Mouse (Mus musculus): ENCODE measurements at regions not wholly inside any gene's neighbourhood (a gene's known extent, or its start where the extent isn't known, plus 50 kb on each side); places are given as distances from the start of the nearest gene placed in this dataset.

DNA sequence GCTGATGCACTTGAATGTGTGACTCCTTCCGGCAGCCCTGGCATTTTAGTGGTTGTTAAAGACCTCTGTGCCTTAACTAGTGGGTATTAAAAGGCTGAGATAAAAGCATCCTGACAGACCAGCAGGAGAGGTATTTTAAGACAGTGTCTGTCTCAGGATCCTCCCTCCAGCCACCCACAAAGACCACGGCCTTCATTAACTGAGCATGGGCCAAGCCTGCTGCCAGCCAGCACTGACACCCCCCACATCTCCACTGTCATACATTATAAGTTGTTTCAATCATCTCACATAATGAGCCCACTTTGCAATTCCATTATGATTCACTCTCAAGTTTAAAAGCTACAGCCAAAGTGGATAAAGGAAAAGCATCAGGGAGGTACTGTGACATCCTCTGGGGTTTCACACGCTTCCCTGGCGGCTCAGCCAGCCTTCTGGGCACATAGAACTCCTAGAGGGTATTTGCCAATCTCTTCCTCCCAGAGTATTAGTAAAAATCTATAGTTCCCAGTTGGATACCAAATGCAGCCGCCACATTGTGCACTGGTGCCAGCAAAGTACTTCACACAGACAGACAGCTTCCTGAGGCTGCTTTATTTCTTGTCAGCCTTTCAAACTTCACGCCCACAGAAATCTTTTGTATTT lies 333.8 kb downstream of the Olfr1505 start:
- H3K36me3 ChIP-seq (ENCODE audit: control insufficient read depth, insufficient read depth, low read length), result no peaks in the 10 kb centered on the region
- WGBS, result 76% methylated on average over 6 of the region's 6 CpGs
- no peaks in the 10 kb centered on the region for H3K9me3 ChIP-seq (ENCODE audit: control insufficient read depth, low read length)
- no peak overlapping the region for H3K27ac ChIP-seq (ENCODE audit: low read length)
- H3K27me3 ChIP-seq (replicated peaks; ENCODE audit: control insufficient read depth, insufficient read depth, low read length), result 0 out of 2 replicates have a peak, but pooled peaks cover 2% of the 10 kb centered on the region
- H3K9ac ChIP-seq (ENCODE audit: low read depth, low read length), result no peak overlapping the region
- no peak overlapping the region for H3K4me2 ChIP-seq (ENCODE audit: low read depth, low read length)
- H3K4me3 ChIP-seq (ENCODE audit: low read length), result no peak overlapping the region
- ATAC-seq, result no peak
- H3K4me1 ChIP-seq (ENCODE audit: control insufficient read depth, insufficient read depth, low read length), result no peaks in the 10 kb centered on the region

DNA sequence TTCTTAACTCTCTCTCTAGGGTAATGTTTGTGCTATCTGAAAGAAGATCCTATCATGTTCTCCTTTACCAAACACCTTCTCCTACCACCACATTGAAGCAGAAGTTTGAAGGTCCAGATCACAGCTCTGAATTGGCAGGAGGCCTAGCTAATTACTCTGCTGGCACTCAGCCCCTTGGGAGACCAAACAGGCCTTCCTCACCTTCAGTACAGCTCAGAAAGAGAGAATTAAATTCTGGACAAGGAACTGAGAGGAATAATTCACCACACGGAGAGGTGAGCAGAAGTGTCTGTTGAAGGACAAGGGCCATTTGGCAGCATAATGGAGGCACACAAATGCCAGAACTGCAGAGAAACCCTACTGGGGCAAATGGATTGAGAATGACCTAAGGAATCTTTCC lies 334.6 kb downstream of the Olfr1505 start:
- no peak overlapping the region for H3K27ac ChIP-seq (ENCODE audit: low read length)
- no peaks in the 10 kb centered on the region for H3K4me1 ChIP-seq (ENCODE audit: control insufficient read depth, insufficient read depth, low read length)
- no peaks in the 10 kb centered on the region for H3K36me3 ChIP-seq (ENCODE audit: control insufficient read depth, insufficient read depth, low read length)
- no peak overlapping the region for H3K9ac ChIP-seq (ENCODE audit: low read depth, low read length)
- no peaks in the 10 kb centered on the region for H3K27me3 ChIP-seq (replicated peaks; ENCODE audit: control insufficient read depth, insufficient read depth, low read length)
- no peak overlapping the region for H3K4me3 ChIP-seq (ENCODE audit: low read length)
- no peak for ATAC-seq
- no peak overlapping the region for H3K4me2 ChIP-seq (ENCODE audit: low read depth, low read length)
- WGBS, result 68% methylated on average over 1 of the region's 1 CpGs
- no peaks in the 10 kb centered on the region for H3K9me3 ChIP-seq (ENCODE audit: control insufficient read depth, low read length)

DNA sequence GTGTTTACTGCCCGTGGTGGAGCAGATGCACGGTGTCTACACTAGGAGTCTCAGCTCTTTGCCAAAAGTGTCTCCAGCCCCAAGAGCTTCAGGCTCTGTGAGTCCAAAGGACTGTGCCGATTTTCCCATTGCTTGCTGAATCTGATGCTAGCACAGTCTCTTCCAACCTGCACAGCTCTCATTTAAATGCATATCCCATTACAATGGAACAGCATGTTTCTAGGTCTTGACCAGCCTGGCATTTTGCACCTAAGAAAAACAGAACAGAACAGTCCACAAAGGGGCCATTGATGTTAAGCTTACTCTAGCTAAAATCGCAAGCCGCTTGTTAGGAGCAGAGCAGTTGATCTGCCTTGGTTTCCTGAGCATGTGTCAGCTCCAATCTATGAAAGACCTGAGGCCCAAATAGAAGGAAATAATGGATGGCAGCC lies 339.2 kb downstream of the Tle4 start:
- Histone ChIP-seq H3K9ac (ENCODE audit: low read depth, low read length) (no peak overlapping the region), H3K27ac (ENCODE audit: low read length) (no peak overlapping the region), H3K4me3 (ENCODE audit: low read length) (no peak overlapping the region), H3K4me2 (ENCODE audit: low read depth, low read length) (no peak overlapping the region), H3K9me3 (ENCODE audit: control insufficient read depth, low read length) (no peaks in the 10 kb centered on the region), H3K27me3 (replicated peaks; ENCODE audit: control insufficient read depth, insufficient read depth, low read length) (no peaks in the 10 kb centered on the region), H3K4me1 (ENCODE audit: control insufficient read depth, insufficient read depth, low read length) (0 out of 2 replicates have a peak, but pooled peaks cover 4% of the 10 kb centered on the region), H3K36me3 (ENCODE audit: control insufficient read depth, insufficient read depth, low read length) (no peaks in the 10 kb centered on the region)
- 49% methylated on average over 5 of the region's 5 CpGs for WGBS
- ATAC-seq, result no peak; the same call in 1 of the 2 replicates

DNA sequence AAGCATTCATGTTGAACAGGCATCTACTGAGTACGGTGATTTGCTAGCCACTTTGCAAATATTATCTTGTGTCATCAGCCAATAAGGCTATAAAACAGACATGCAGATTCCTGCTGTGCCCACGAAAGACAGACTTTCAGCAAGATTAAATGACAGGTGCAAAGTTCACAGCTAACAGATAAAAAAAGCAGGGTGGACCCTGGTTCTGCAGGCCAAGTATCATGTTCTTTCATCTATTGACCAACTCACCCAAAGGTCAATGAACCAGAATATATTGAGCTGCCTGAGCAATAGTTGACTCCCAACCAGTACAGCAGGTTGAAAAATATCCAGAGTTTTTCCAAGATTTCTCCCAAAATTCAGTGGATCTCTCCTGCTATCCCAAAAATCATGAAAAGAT lies 338.6 kb downstream of the Tle4 start:
- Histone ChIP-seq H3K4me2 (ENCODE audit: low read depth, low read length) (no peak overlapping the region), H3K36me3 (ENCODE audit: control insufficient read depth, insufficient read depth, low read length) (no peaks in the 10 kb centered on the region), H3K9ac (ENCODE audit: low read depth, low read length) (no peak overlapping the region), H3K4me1 (ENCODE audit: control insufficient read depth, insufficient read depth, low read length) (0 out of 2 replicates have a peak, but pooled peaks cover 4% of the 10 kb centered on the region), H3K9me3 (ENCODE audit: control insufficient read depth, low read length) (no peaks in the 10 kb centered on the region), H3K27ac (ENCODE audit: low read length) (no peak overlapping the region), H3K4me3 (ENCODE audit: low read length) (no peak overlapping the region), H3K27me3 (replicated peaks; ENCODE audit: control insufficient read depth, insufficient read depth, low read length) (no peaks in the 10 kb centered on the region)
- WGBS, result 39% methylated on average over 2 of the region's 2 CpGs
- peak; percentile 96 for ATAC-seq

DNA sequence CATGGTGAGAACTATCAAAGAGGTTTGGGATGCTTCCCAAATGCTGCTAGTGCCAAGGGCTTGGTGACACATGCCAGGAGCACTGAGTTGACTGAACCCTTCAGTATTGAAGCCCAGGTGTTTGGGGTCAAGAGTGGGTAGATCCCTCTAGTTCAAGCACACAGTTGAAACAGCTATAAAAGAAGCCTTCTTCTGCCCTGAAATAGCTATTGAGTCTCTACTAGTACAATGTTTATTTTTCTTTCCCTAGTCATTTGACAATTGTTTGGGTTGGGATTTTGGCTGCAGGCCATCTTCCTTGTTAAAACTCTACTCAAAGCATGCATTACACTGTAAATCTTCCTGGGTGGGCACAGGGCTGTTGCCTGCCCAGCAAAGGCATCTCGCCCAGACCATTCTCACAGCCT lies 308.5 kb downstream of the Tle4 start:
- no peak overlapping the region for H3K4me3 ChIP-seq (ENCODE audit: low read length)
- no peak overlapping the region for H3K4me2 ChIP-seq (ENCODE audit: low read depth, low read length)
- no peaks in the 10 kb centered on the region for H3K9me3 ChIP-seq (ENCODE audit: control insufficient read depth, low read length)
- no peak for ATAC-seq
- no peak overlapping the region for H3K9ac ChIP-seq (ENCODE audit: low read depth, low read length)
- no peak overlapping the region for H3K27ac ChIP-seq (ENCODE audit: low read length)
- no peaks in the 10 kb centered on the region for H3K27me3 ChIP-seq (replicated peaks; ENCODE audit: control insufficient read depth, insufficient read depth, low read length)
- WGBS, result 53% methylated on average over 1 of the region's 1 CpGs
- no peaks in the 10 kb centered on the region for H3K4me1 ChIP-seq (ENCODE audit: control insufficient read depth, insufficient read depth, low read length)
- no peaks in the 10 kb centered on the region for H3K36me3 ChIP-seq (ENCODE audit: control insufficient read depth, insufficient read depth, low read length)

DNA sequence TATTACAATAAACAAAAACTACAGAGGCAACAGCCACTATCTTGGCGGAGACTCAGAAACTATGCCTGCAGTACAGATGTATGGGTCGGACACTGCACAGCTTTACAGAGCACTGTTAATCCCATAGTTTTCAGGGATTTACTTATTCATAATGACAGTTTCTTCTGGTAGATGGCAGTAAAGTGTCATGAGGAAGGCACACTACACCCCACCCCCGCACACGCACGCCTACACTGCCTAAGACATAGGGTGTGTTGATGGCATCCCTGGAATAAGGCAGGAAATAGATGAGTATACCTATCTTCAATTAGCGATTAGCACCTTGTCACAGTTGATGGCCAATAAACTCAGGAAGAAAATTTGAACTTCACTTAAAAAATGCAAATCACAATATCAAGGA lies 306.9 kb downstream of the Tle4 start:
- Histone ChIP-seq H3K36me3 (ENCODE audit: control insufficient read depth, insufficient read depth, low read length) (no peaks in the 10 kb centered on the region), H3K9ac (ENCODE audit: low read depth, low read length) (no peak overlapping the region), H3K9me3 (ENCODE audit: control insufficient read depth, low read length) (no peaks in the 10 kb centered on the region), H3K27ac (ENCODE audit: low read length) (no peak overlapping the region), H3K4me2 (ENCODE audit: low read depth, low read length) (no peak overlapping the region), H3K4me1 (ENCODE audit: control insufficient read depth, insufficient read depth, low read length) (no peaks in the 10 kb centered on the region), H3K27me3 (replicated peaks; ENCODE audit: control insufficient read depth, insufficient read depth, low read length) (no peaks in the 10 kb centered on the region), H3K4me3 (ENCODE audit: low read length) (no peak overlapping the region)
- ATAC-seq, result no peak
- 85% methylated on average over 6 of the region's 6 CpGs for WGBS

DNA sequence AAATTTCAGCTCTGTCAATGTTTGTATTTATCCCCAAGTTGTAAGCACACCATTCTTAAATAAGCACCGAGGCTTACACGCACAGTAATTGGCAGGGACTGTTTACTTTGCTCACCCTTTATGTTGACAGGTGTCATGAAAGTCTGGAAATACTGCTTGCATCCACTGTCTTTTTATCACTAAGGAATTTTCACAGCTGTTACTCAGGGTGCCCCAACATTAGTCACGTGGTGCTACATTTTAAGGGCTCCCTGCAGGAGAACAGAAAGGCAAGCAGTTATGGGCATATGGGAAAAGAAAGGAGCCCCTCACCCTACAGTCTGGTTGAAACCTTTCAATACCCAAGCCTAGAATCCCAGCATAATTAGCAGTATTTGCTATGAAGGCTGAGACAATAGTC lies 304.7 kb downstream of the Tle4 start:
- H3K27me3 ChIP-seq (replicated peaks; ENCODE audit: control insufficient read depth, insufficient read depth, low read length), result no peaks in the 10 kb centered on the region
- H3K9ac ChIP-seq (ENCODE audit: low read depth, low read length), result no peak overlapping the region
- H3K9me3 ChIP-seq (ENCODE audit: control insufficient read depth, low read length), result no peaks in the 10 kb centered on the region
- 52% methylated on average over 3 of the region's 3 CpGs for WGBS
- H3K36me3 ChIP-seq (ENCODE audit: control insufficient read depth, insufficient read depth, low read length), result no peaks in the 10 kb centered on the region
- no peak overlapping the region for H3K27ac ChIP-seq (ENCODE audit: low read length)
- ATAC-seq, result no peak
- H3K4me3 ChIP-seq (ENCODE audit: low read length), result no peak overlapping the region
- H3K4me2 ChIP-seq (ENCODE audit: low read depth, low read length), result no peak overlapping the region
- no peaks in the 10 kb centered on the region for H3K4me1 ChIP-seq (ENCODE audit: control insufficient read depth, insufficient read depth, low read length)

DNA sequence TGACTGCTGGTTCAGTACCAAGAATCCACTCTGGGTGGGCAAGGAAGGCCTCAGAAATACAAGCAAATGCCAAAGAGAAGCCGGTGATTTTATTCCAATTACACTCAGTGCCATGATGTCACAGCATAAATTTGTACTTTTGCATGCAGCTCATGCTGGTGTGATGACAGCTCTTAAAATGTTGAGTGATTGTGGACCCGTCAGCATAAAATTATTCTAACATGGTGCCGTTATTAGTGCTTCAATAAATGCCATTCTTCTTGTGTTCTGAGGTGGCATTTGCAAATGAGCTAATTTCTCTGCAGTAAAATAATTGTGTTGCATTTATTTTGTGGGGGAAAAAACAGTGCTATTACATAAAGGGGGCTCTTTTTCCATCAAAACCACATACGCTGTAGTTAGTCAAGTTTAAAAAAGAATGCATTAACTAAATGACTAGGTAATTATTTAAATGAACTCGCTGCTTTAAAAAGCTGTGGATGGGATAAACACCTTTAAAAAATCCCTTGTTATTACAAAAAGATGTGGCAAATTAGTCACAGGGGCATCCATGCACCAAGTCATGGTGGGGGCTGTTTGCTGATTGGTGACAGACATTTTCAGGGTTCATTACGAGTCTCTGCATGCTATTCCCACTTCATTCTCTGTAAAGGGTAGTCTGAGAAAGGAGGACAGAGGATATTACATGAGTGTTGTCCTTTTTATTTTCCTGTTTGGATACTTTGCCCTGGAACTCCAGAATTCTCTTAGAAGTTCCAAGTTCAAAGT lies 296.5 kb downstream of the Tle4 start:
- H3K27me3 ChIP-seq (replicated peaks; ENCODE audit: control insufficient read depth, insufficient read depth, low read length), result no peaks in the 10 kb centered on the region
- no peaks in the 10 kb centered on the region for H3K36me3 ChIP-seq (ENCODE audit: control insufficient read depth, insufficient read depth, low read length)
- H3K9ac ChIP-seq (ENCODE audit: low read depth, low read length), result no peak overlapping the region
- no peaks in the 10 kb centered on the region for H3K9me3 ChIP-seq (ENCODE audit: control insufficient read depth, low read length)
- no peaks in the 10 kb centered on the region for H3K4me1 ChIP-seq (ENCODE audit: control insufficient read depth, insufficient read depth, low read length)
- no peak overlapping the region for H3K27ac ChIP-seq (ENCODE audit: low read length)
- H3K4me2 ChIP-seq (ENCODE audit: low read depth, low read length), result no peak overlapping the region
- H3K4me3 ChIP-seq (ENCODE audit: low read length), result no peak overlapping the region
- no peak for ATAC-seq
- 89% methylated on average over 6 of the region's 6 CpGs for WGBS

DNA sequence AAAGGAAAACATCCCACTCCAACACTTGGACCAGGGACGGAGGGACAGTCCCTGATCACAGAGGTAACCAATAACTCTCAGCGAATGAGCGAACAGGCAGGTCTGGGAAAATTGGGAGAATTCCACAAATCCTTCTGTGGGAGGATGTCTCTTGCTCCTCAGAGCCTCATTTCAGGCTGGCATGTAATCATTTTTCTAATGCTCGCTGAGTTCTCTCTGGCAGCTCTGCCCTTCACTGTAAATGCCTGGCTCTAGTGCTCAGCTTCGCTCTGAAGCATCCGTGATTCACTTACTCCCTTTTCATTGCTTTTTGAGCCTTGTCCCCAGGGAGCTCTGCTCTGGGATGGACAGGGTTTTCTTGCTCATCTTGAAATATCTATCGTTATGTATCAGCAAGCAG lies 283.6 kb downstream of the Tle4 start:
- 74% methylated on average over 7 of the region's 7 CpGs for WGBS
- no peak overlapping the region for H3K4me3 ChIP-seq (ENCODE audit: low read length)
- ATAC-seq, result no peak
- H3K4me1 ChIP-seq (ENCODE audit: control insufficient read depth, insufficient read depth, low read length), result no peaks in the 10 kb centered on the region
- H3K9me3 ChIP-seq (ENCODE audit: control insufficient read depth, low read length), result no peaks in the 10 kb centered on the region
- no peaks in the 10 kb centered on the region for H3K36me3 ChIP-seq (ENCODE audit: control insufficient read depth, insufficient read depth, low read length)
- no peak overlapping the region for H3K4me2 ChIP-seq (ENCODE audit: low read depth, low read length)
- no peak overlapping the region for H3K9ac ChIP-seq (ENCODE audit: low read depth, low read length)
- H3K27ac ChIP-seq (ENCODE audit: low read length), result no peak overlapping the region
- no peaks in the 10 kb centered on the region for H3K27me3 ChIP-seq (replicated peaks; ENCODE audit: control insufficient read depth, insufficient read depth, low read length)
